Mouse (Mus musculus): Measurements from ENCODE around the gene Gm47841. TPM values are rescaled to one million over a fixed set of nuclear protein-coding genes. Genes with fewer than 3 reads are reported as not detected.

Gm47841 gene
- 79.8 and 97.0 TPM in 2 replicates for polyA plus RNA-seq (2012; rRNA removed)

DNA sequence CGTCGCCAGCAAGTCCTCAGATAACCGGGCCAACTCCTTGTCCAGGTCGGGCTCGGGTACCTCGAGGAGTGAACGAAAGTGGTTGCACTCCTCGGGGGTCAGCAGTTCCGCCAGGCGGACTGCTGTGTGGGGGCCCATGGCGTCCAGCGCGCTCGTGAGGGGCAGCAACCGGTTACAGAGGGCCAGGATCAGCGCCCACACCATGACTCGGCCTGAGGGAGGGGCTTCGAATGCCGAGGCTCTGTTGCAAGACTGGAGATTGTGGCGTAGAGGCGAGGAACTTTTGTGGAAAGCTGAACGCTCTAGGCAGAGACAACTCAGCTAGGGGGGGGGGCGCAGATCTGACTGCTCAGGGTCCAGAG is at the start of gene Gm47841:
Gm47841 (minus strand) TSS at position 204 of the 362 bp plus-strand sequence.
- Histone ChIP-seq H3K36me3 (ENCODE audit: control insufficient read depth, insufficient read depth, low read length) (no peaks in the 10 kb centered on the region), H3K27ac (ENCODE audit: control insufficient read depth, insufficient read depth, low read depth, low read length) (no peak within 1 kb of the TSS), H3K4me1 (ENCODE audit: control insufficient read depth, insufficient read depth, low read length) (peaks cover 19% of the 10 kb centered on the region), H3K27me3 (ENCODE audit: control insufficient read depth, insufficient read depth, low read length) (peaks cover 2% of the 10 kb centered on the region; the same call in 1 of the 2 replicates), H3K4me3 (ENCODE audit: control insufficient read depth, low read depth, low read length) (peak within 1 kb of the TSS; percentile 79)
- TF ChIP-seq POLR2A (IDR thresholded peaks at IDR 0.05; ENCODE audit: control insufficient read depth, low read depth, low read length) = peak; percentile 72
- no peak for TF ChIP-seq CTCF (IDR thresholded peaks at IDR 0.05; ENCODE audit: control insufficient read depth, insufficient read depth, insufficient replicate concordance, low read depth, low read length)

- Histone ChIP-seq H3K27ac (ENCODE audit: control insufficient read depth, insufficient read depth, low read depth, low read length) (no peak overlapping the region), H3K4me3 (ENCODE audit: control insufficient read depth, low read depth, low read length) (no peak overlapping the region), H3K27me3 (ENCODE audit: control insufficient read depth, insufficient read depth, low read length) (no peaks in the 10 kb centered on the region), H3K36me3 (ENCODE audit: control insufficient read depth, insufficient read depth, low read length) (no peaks in the 10 kb centered on the region), H3K4me1 (ENCODE audit: control insufficient read depth, insufficient read depth, low read length) (peaks cover 26% of the 10 kb centered on the region)
- no peak for TF ChIP-seq CTCF (IDR thresholded peaks at IDR 0.05; ENCODE audit: control insufficient read depth, insufficient read depth, insufficient replicate concordance, low read depth, low read length)
- no peak for TF ChIP-seq POLR2A (IDR thresholded peaks at IDR 0.05; ENCODE audit: control insufficient read depth, low read depth, low read length)
These were observed 48.2 kb upstream of the Gm47841 start for GRCm38 (mm10) chr15:101095392-101095791.

DNA sequence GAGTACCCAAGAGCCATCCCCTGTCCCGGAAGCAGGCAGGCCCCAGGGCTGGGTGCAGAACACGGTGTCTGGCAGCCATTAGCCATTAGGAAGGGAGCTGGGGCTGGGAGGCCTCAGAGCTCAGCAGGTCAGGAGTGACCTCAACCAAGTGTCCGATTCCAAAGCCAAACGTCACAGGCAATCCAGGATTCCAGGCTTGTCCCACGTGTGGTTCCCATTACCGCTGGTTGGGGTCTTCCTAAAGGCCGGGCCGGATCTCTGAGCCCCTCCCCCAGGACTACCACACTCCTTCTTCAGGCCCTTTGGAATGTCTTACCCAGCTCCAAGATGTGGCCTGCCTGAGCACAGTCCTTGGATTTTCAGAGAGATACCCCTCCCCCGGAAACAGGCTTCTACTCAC is 47.8 kb upstream of the Gm47841 start:
- Histone ChIP-seq H3K27ac (ENCODE audit: control insufficient read depth, insufficient read depth, low read depth, low read length) (no peak overlapping the region), H3K36me3 (ENCODE audit: control insufficient read depth, insufficient read depth, low read length) (no peaks in the 10 kb centered on the region), H3K4me3 (ENCODE audit: control insufficient read depth, low read depth, low read length) (no peak overlapping the region), H3K4me1 (ENCODE audit: control insufficient read depth, insufficient read depth, low read length) (peaks cover 26% of the 10 kb centered on the region), H3K27me3 (ENCODE audit: control insufficient read depth, insufficient read depth, low read length) (no peaks in the 10 kb centered on the region)
- TF ChIP-seq CTCF (IDR thresholded peaks at IDR 0.05; ENCODE audit: control insufficient read depth, insufficient read depth, insufficient replicate concordance, low read depth, low read length) (no peak), POLR2A (IDR thresholded peaks at IDR 0.05; ENCODE audit: control insufficient read depth, low read depth, low read length) (no peak)

DNA sequence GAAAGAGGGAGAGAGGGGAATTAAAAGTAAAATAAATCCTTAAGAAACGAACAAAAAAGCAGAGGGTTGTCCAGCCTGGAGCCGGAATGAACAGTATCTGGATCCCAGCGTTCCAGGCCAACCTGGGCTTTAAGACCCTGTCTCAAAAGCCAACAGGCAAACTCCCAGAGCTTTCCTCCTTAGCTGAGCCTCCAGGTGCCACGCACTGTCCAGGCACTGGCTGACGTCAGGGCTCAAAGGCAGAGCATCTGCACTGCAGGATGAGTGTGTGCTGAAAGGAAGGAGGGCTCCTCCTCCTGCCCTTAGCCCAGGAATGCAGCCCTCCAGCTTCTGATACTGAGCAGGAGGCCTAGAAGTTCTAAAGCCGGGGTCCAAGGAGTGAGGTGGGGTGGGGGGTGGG is 46.8 kb upstream of the Gm47841 start:
- H3K4me1 ChIP-seq (ENCODE audit: control insufficient read depth, insufficient read depth, low read length) = peaks cover 26% of the 10 kb centered on the region
- H3K27me3 ChIP-seq (ENCODE audit: control insufficient read depth, insufficient read depth, low read length) = no peaks in the 10 kb centered on the region
- H3K36me3 ChIP-seq (ENCODE audit: control insufficient read depth, insufficient read depth, low read length) = no peaks in the 10 kb centered on the region
- no peak overlapping the region for H3K27ac ChIP-seq (ENCODE audit: control insufficient read depth, insufficient read depth, low read depth, low read length)
- no peak overlapping the region for H3K4me3 ChIP-seq (ENCODE audit: control insufficient read depth, low read depth, low read length)
- TF ChIP-seq CTCF (IDR thresholded peaks at IDR 0.05; ENCODE audit: control insufficient read depth, insufficient read depth, insufficient replicate concordance, low read depth, low read length) = no peak
- no peak for TF ChIP-seq POLR2A (IDR thresholded peaks at IDR 0.05; ENCODE audit: control insufficient read depth, low read depth, low read length)

- no peak overlapping the region for H3K27ac ChIP-seq (ENCODE audit: control insufficient read depth, insufficient read depth, low read depth, low read length)
These were observed 45.8 kb upstream of the Gm47841 start for GRCm38 (mm10) chr15:101092829-101093648.

DNA sequence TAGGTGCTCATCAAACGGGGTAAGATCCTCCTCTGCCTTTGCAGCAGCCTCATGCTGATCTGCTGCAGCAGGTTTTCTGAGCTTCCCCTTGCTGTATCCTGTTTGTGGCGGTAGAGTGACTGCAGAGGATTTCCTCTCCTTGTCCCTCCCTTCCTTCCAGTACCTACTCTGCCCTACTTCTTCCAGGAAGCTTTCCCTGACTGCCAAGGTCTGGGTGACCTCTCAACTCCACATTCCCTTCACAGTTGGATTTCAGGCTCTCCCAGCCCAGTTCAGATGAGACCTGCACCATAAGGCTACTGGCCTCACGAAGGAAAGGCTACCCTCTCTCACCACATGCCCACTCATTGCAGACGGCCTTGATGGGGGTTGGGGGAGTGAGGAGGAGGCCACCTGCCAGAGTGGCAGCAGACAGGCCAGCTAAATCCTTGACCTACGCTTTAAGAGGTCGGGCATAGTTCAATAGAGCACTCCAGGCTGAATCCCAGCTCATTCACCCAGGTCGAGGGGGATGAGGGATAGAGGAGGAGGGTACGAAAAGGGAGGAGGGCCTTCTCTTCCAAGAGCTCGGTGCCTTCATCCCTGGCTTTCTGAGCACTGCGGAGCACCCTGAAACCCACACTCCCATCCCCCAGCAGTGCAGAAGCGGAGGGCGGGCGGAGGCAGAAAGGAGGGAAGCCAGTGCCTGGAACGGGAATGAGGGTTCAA is 45.1 kb upstream of the Gm47841 start:
- H3K27ac ChIP-seq (ENCODE audit: control insufficient read depth, insufficient read depth, low read depth, low read length) = no peak overlapping the region

More at GRCm38 (mm10) chr15:101092829-101093648, 45.8 kb upstream of the Gm47841 start:
- no peaks in the 10 kb centered on the region for H3K27me3 ChIP-seq (ENCODE audit: control insufficient read depth, insufficient read depth, low read length)
- H3K36me3 ChIP-seq (ENCODE audit: control insufficient read depth, insufficient read depth, low read length) = no peaks in the 10 kb centered on the region
- H3K4me1 ChIP-seq (ENCODE audit: control insufficient read depth, insufficient read depth, low read length) = peaks cover 21% of the 10 kb centered on the region
- TF ChIP-seq POLR2A (IDR thresholded peaks at IDR 0.05; ENCODE audit: control insufficient read depth, low read depth, low read length) (no peak), CTCF (IDR thresholded peaks at IDR 0.05; ENCODE audit: control insufficient read depth, insufficient read depth, insufficient replicate concordance, low read depth, low read length) (no peak)
- no peak overlapping the region; the same call in 1 of the 2 replicates for H3K4me3 ChIP-seq (ENCODE audit: control insufficient read depth, low read depth, low read length)

DNA sequence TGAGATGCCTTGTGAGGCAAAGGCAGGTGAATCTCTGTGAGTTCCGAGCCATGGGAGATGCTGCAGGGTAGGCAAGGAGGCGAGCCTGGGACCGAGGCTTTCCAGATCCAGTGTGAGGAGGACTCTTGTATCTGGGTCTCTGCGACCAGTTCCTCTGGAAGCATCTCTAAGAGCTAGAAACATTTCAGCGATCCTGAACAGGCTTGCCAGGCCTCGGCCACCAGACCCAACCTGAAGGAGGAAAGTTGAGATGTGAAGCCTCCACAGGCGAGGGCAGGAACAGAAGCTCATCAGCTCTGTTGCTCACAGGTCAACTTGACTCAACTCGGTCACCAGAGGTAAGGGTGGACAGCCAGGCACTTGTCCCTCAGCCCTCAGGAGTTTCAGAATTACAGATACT is 44.4 kb upstream of the Gm47841 start:
- H3K36me3 ChIP-seq (ENCODE audit: control insufficient read depth, insufficient read depth, low read length) = no peaks in the 10 kb centered on the region
- H3K27me3 ChIP-seq (ENCODE audit: control insufficient read depth, insufficient read depth, low read length) = no peaks in the 10 kb centered on the region
- H3K4me3 ChIP-seq (ENCODE audit: control insufficient read depth, low read depth, low read length) = no peak overlapping the region
- H3K27ac ChIP-seq (ENCODE audit: control insufficient read depth, insufficient read depth, low read depth, low read length) = no peak overlapping the region
- no peak for TF ChIP-seq CTCF (IDR thresholded peaks at IDR 0.05; ENCODE audit: control insufficient read depth, insufficient read depth, insufficient replicate concordance, low read depth, low read length)
- no peak for TF ChIP-seq POLR2A (IDR thresholded peaks at IDR 0.05; ENCODE audit: control insufficient read depth, low read depth, low read length)
- H3K4me1 ChIP-seq (ENCODE audit: control insufficient read depth, insufficient read depth, low read length) = peaks cover 13% of the 10 kb centered on the region

More for the DNA sequence above, 45.1 kb upstream of the Gm47841 start:
- H3K27me3 ChIP-seq (ENCODE audit: control insufficient read depth, insufficient read depth, low read length) = no peaks in the 10 kb centered on the region
- TF ChIP-seq POLR2A (IDR thresholded peaks at IDR 0.05; ENCODE audit: control insufficient read depth, low read depth, low read length) = no peak
- no peak for TF ChIP-seq CTCF (IDR thresholded peaks at IDR 0.05; ENCODE audit: control insufficient read depth, insufficient read depth, insufficient replicate concordance, low read depth, low read length)
- H3K4me1 ChIP-seq (ENCODE audit: control insufficient read depth, insufficient read depth, low read length) = peaks cover 15% of the 10 kb centered on the region
- H3K36me3 ChIP-seq (ENCODE audit: control insufficient read depth, insufficient read depth, low read length) = no peaks in the 10 kb centered on the region
- no peak overlapping the region for H3K4me3 ChIP-seq (ENCODE audit: control insufficient read depth, low read depth, low read length)
